Mouse (Mus musculus): Measurements from ENCODE around the gene Pkp4. TPM values are rescaled to one million over a fixed set of nuclear protein-coding genes. Genes with fewer than 3 reads are reported as not detected.

The Pkp4 gene
- total RNA-seq, 1 experiment = 54.3 TPM

DNA sequence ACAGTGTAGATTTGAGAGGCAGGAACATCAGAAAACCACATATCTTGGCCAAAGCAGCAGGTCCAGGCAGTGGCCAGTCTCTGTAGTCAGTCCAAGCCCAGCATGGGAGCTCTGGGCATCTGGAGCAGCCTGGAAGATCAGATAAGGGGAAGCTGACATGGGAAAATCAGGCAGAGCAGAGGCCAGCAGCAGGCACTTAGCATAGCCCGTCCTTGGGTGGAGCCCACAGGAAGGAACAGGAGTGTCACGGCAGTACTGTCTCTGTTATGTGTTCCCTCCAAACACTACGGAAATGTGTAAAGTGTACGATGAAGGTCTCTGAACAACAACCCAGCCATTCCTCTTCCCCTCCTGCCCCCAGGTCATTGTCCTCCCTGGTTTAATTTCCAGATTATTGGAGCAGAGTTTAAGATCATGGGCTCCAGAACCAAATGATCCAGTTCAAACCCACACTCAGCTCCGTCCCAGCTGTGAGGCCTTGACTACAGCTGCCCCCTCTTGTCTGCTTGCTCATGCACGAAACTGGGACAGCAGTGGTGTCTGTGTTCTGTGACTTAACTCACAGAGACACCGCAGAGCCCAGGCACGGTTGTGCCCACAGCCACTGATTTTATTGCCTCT, 241.3 kb downstream of the Pkp4 start:
- in situ Hi-C loops (cut with MboI; ENCODE audit: low sequenced_read_pairs in 2 of 2, unreplicated experiment in 2 of 2) = no loop called here
- Histone ChIP-seq H3K27ac (ENCODE audit: insufficient read depth, low read depth, low read length, poor library complexity, severe bottlenecking) (no peak overlapping the region), H3K4me3 (ENCODE audit: insufficient read depth in 1 of 2, low read depth in 1 of 2, low read length in 2 of 2, poor library complexity in 1 of 2, severe bottlenecking in 1 of 2) (no peak overlapping the region), H3K9ac (ENCODE audit: insufficient read depth, low read depth, low read length, poor library complexity, severe bottlenecking) (no peak overlapping the region), H3K9me3 (ENCODE audit: control insufficient read depth, insufficient read depth, low read depth, low read length) (no peaks in the 10 kb centered on the region), H3K4me1 (ENCODE audit: control insufficient read depth in 2 of 2, insufficient read depth in 2 of 2, low read length in 2 of 2, poor library complexity in 1 of 2) (peaks cover 0 to 3% of the 10 kb centered on the region in 2 experiments; a peak in 2 of 4 replicates), H3K36me3 (ENCODE audit: control insufficient read depth, insufficient read depth, low read length, poor library complexity, severe bottlenecking) (no peaks in the 10 kb centered on the region)
- TF ChIP-seq ZNF384 (IDR thresholded peaks at IDR 0.05; ENCODE audit: low read depth, low read length) (no peak), CHD2 (IDR thresholded peaks at IDR 0.05; ENCODE audit: low read depth, low read length) (no peak), HCFC1 (IDR thresholded peaks at IDR 0.05; ENCODE audit: borderline replicate concordance, insufficient read depth, low read length) (no peak), ZC3H11A (IDR thresholded peaks at IDR 0.05; ENCODE audit: borderline replicate concordance, low read depth, low read length) (no peak), MAFK (IDR thresholded peaks at IDR 0.05; ENCODE audit: insufficient read depth, low read depth, low read length) (no peak)
- no peak for DNase-seq (ENCODE audit: low read depth, low spot score)

- DNase-seq (ENCODE audit: low read depth, low spot score) = no peak
- H3K9me3 ChIP-seq (ENCODE audit: control insufficient read depth, insufficient read depth, low read depth, low read length) = no peaks in the 10 kb centered on the region
- TF ChIP-seq CHD2 (IDR thresholded peaks at IDR 0.05; ENCODE audit: low read depth, low read length) (no peak), ZC3H11A (IDR thresholded peaks at IDR 0.05; ENCODE audit: borderline replicate concordance, low read depth, low read length) (no peak), ZNF384 (IDR thresholded peaks at IDR 0.05; ENCODE audit: low read depth, low read length) (no peak), MAFK (IDR thresholded peaks at IDR 0.05; ENCODE audit: insufficient read depth, low read depth, low read length) (no peak), HCFC1 (IDR thresholded peaks at IDR 0.05; ENCODE audit: borderline replicate concordance, insufficient read depth, low read length) (no peak)
- H3K27ac ChIP-seq (ENCODE audit: insufficient read depth, low read depth, low read length, poor library complexity, severe bottlenecking) = no peak overlapping the region
- in situ Hi-C loops (cut with MboI; ENCODE audit: low sequenced_read_pairs in 2 of 2, unreplicated experiment in 2 of 2) = no loop called here
- no peak overlapping the region for H3K4me3 ChIP-seq (ENCODE audit: insufficient read depth in 1 of 2, low read depth in 1 of 2, low read length in 2 of 2, poor library complexity in 1 of 2, severe bottlenecking in 1 of 2)
- H3K9ac ChIP-seq (ENCODE audit: insufficient read depth, low read depth, low read length, poor library complexity, severe bottlenecking) = no peak overlapping the region
- peaks cover 0 to 3% of the 10 kb centered on the region in 2 experiments; a peak in 2 of 4 replicates for H3K4me1 ChIP-seq (ENCODE audit: control insufficient read depth in 2 of 2, insufficient read depth in 2 of 2, low read length in 2 of 2, poor library complexity in 1 of 2)
- no peaks in the 10 kb centered on the region for H3K36me3 ChIP-seq (ENCODE audit: control insufficient read depth, insufficient read depth, low read length, poor library complexity, severe bottlenecking)
These were observed 243.4 kb downstream of the Pkp4 start for GRCm38 (mm10) chr2:59404022-59404421.

Other genes starting within 250 kb of the Pkp4 start
- gene Ccdc148, start 167 bp upstream of the Pkp4 start, total RNA-seq (2012; rRNA removed) = 0.21 and 0.27 TPM in 2 replicates

Measured in ES-E14 (cell line).